Mouse (Mus musculus): Measurements from ENCODE around the gene Fgfr2.
A peak's percentile ranks its signal among the peaks of the same experiment; 100 is the strongest.

Fgfr2 gene

GRCm38 (mm10) chr7:132344606-132345005 lies 778.5 kb downstream of the Fgfr2 start:
- no peak for DNase-seq

- no peak for DNase-seq
Observed at GRCm38 (mm10) chr7:132343900-132344299, 779.2 kb downstream of the Fgfr2 start.

- DNase-seq = no peak
Observed at GRCm38 (mm10) chr7:132343146-132343545, 780.0 kb downstream of the Fgfr2 start.

- no peak for DNase-seq
Observed at GRCm38 (mm10) chr7:132339041-132339839, 783.9 kb downstream of the Fgfr2 start.

GRCm38 (mm10) chr7:132338350-132338749 lies 784.8 kb downstream of the Fgfr2 start:
- DNase-seq = no peak

GRCm38 (mm10) chr7:132337268-132337917 lies 785.8 kb downstream of the Fgfr2 start:
- DNase-seq = no peak

GRCm38 (mm10) chr7:132336781-132337180 lies 786.4 kb downstream of the Fgfr2 start:
- no peak for DNase-seq

- no peak for DNase-seq
Observed at GRCm38 (mm10) chr7:132335367-132335766, 787.8 kb downstream of the Fgfr2 start.

GRCm38 (mm10) chr7:132333078-132333477 lies 790.1 kb downstream of the Fgfr2 start:
- DNase-seq = no peak

- DNase-seq = no peak
Observed at GRCm38 (mm10) chr7:132332176-132332575, 791.0 kb downstream of the Fgfr2 start.

- DNase-seq = no peak
Observed at GRCm38 (mm10) chr7:132330179-132330578, 793.0 kb downstream of the Fgfr2 start.

- DNase-seq = no peak
Observed at GRCm38 (mm10) chr7:132328648-132329047, 794.5 kb downstream of the Fgfr2 start.

GRCm38 (mm10) chr7:132325549-132326331 lies 797.4 kb downstream of the Fgfr2 start:
- peak; percentile 20 for DNase-seq

GRCm38 (mm10) chr7:132323430-132323829 lies 799.7 kb downstream of the Fgfr2 start:
- DNase-seq = no peak

GRCm38 (mm10) chr7:132321392-132321958 lies 801.7 kb downstream of the Fgfr2 start:
- no peak for DNase-seq

- peak; percentile 61 for DNase-seq
Observed at GRCm38 (mm10) chr7:132317036-132317541, 806.1 kb downstream of the Fgfr2 start, which contains the start of gene Chst15. Gene Chst15 (minus strand): TSS chr7:132317228.

- DNase-seq = peak; percentile 49
Observed at GRCm38 (mm10) chr7:132316101-132317035, 806.8 kb downstream of the Fgfr2 start.

GRCm38 (mm10) chr7:132315149-132316091 lies 807.7 kb downstream of the Fgfr2 start:
- DNase-seq = peak; percentile 70

- DNase-seq = no peak
Observed at GRCm38 (mm10) chr7:132312396-132312795, 810.8 kb downstream of the Fgfr2 start.

GRCm38 (mm10) chr7:132308537-132309191 lies 814.5 kb downstream of the Fgfr2 start:
- DNase-seq = no peak
